Mouse (Mus musculus) ES-E14 (cell line): ENCODE data around the gene Zfp108.

Experiments used
- CHD2 ChIP-seq: IDR thresholded peaks from 2 replicates; pipeline ENCODE4 v1.6.1; 2014; ENCODE audit warnings: mild to moderate bottlenecking, low read depth, low read length, inconsistent platforms
- HCFC1 ChIP-seq: IDR thresholded peaks from 2 replicates; pipeline ENCODE4 v1.6.1; 2012; ENCODE audit warnings: low read length, inconsistent platforms, borderline replicate concordance; ENCODE audit not compliant: insufficient read depth
- MAFK ChIP-seq: IDR thresholded peaks from 2 replicates; pipeline ENCODE4 v1.6.1; 2014; ENCODE audit warnings: mild to moderate bottlenecking, low read depth, low read length, inconsistent platforms; ENCODE audit not compliant: insufficient read depth
- ZC3H11A ChIP-seq: IDR thresholded peaks from 2 replicates; pipeline ENCODE4 v1.6.1; 2012; ENCODE audit warnings: low read depth, mild to moderate bottlenecking, inconsistent platforms, low read length, borderline replicate concordance

- TF ChIP-seq CHD2, result no peak
- TF ChIP-seq MAFK, result no peak
- no peak for TF ChIP-seq ZC3H11A
- peak; percentile 90 for TF ChIP-seq HCFC1
Observed at GRCm38 (mm10) chr7:24270288-24270672, 15.7 kb downstream of the Zfp108 start, which contains the start of gene Zfp93.
